Mouse (Mus musculus) neural tube, embryonic 12.5 days (tissue): ENCODE measurements at regions not wholly inside any gene's neighbourhood (a gene's known extent, or its start where the extent isn't known, plus 50 kb on each side); places are given as distances from the start of the nearest gene placed in this dataset.

Source experiments
- ATAC-seq: fragments of 200-750 bp; cut with Nextera tagmentation; 2 replicates; pipeline ENCODE4 v1.8.0; 2017; ENCODE audit warnings: low read depth, mild to moderate bottlenecking, moderate TSS enrichment, moderate library complexity; ENCODE audit not compliant: low FRiP score
- H3K27ac ChIP-seq: fragments of 300-500 bp; sonication (generic); 2 replicates; pipeline ENCODE4 v1.5.1; 2016
- H3K27me3 ChIP-seq: fragments of 300-500 bp; sonication (generic); replicated peaks from 2 replicates; pipeline ENCODE4 v1.6.1; 2016; ENCODE audit warnings: mild to moderate bottlenecking
- H3K36me3 ChIP-seq: fragments of 300-500 bp; sonication (generic); 2 replicates; pipeline ENCODE4 v1.6.1; 2016; ENCODE audit warnings: mild to moderate bottlenecking
- H3K4me1 ChIP-seq: fragments of 300-500 bp; sonication (generic); 2 replicates; pipeline ENCODE4 v1.6.1; 2016
- H3K4me2 ChIP-seq: fragments of 300-500 bp; sonication (generic); replicated peaks from 2 replicates; pipeline ENCODE4 v1.6.1; 2016; ENCODE audit warnings: mild to moderate bottlenecking
- H3K4me3 ChIP-seq: fragments of 300-500 bp; sonication (generic); 2 replicates; pipeline ENCODE4 v1.5.1; 2016
- H3K9ac ChIP-seq: fragments of 300-500 bp; sonication (generic); 2 replicates; pipeline ENCODE4 v1.6.1; 2016; ENCODE audit warnings: mild to moderate bottlenecking
- H3K9me3 ChIP-seq: fragments of 300-500 bp; sonication (generic); 2 replicates; pipeline ENCODE4 v1.6.1; 2016; ENCODE audit warnings: mild to moderate bottlenecking
- WGBS: fragments of 180-500 bp; shearing (Covaris S2); methylation state at CpG from one replicate; pipeline ENCODE4 v1.1.7; 2016; 5-methylcytosine and 5-hydroxymethylcytosine counted together

GRCm38 (mm10) chr7:40794458-40795207 is 103.5 kb upstream of the Vstm2b start:
- no peaks in the 10 kb centered on the region for H3K36me3 ChIP-seq
- no peak overlapping the region for H3K4me3 ChIP-seq
- H3K9me3 ChIP-seq = no peaks in the 10 kb centered on the region
- no peak overlapping the region for H3K9ac ChIP-seq
- ATAC-seq = no peak
- no peaks in the 10 kb centered on the region for H3K4me1 ChIP-seq
- WGBS = 77% methylated on average over 11 of the region's 11 CpGs
- H3K27ac ChIP-seq = no peak overlapping the region
- no peak overlapping the region for H3K4me2 ChIP-seq
- no peaks in the 10 kb centered on the region for H3K27me3 ChIP-seq

GRCm38 (mm10) chr7:40799794-40800193 is 98.3 kb upstream of the Vstm2b start:
- H3K4me3 ChIP-seq = no peak overlapping the region
- no peak overlapping the region for H3K27ac ChIP-seq
- no peaks in the 10 kb centered on the region for H3K27me3 ChIP-seq
- H3K9me3 ChIP-seq = no peaks in the 10 kb centered on the region
- 90% methylated on average over 7 of the region's 7 CpGs for WGBS
- no peak overlapping the region for H3K4me2 ChIP-seq
- no peak overlapping the region for H3K9ac ChIP-seq
- no peaks in the 10 kb centered on the region for H3K4me1 ChIP-seq
- H3K36me3 ChIP-seq = no peaks in the 10 kb centered on the region
- no peak for ATAC-seq

GRCm38 (mm10) chr7:40801291-40801690 is 96.8 kb upstream of the Vstm2b start:
- WGBS = 64% methylated on average over 2 of the region's 2 CpGs
- Histone ChIP-seq H3K4me2 (no peak overlapping the region), H3K9me3 (no peaks in the 10 kb centered on the region), H3K27ac (no peak overlapping the region), H3K4me1 (no peaks in the 10 kb centered on the region), H3K36me3 (no peaks in the 10 kb centered on the region), H3K4me3 (no peak overlapping the region), H3K9ac (no peak overlapping the region), H3K27me3 (no peaks in the 10 kb centered on the region)
- no peak for ATAC-seq

- Histone ChIP-seq H3K4me2 (no peak overlapping the region), H3K27ac (no peak overlapping the region), H3K9ac (no peak overlapping the region), H3K36me3 (no peaks in the 10 kb centered on the region), H3K4me3 (no peak overlapping the region), H3K27me3 (no peaks in the 10 kb centered on the region), H3K9me3 (no peaks in the 10 kb centered on the region), H3K4me1 (no peaks in the 10 kb centered on the region)
- ATAC-seq = no peak
- whole genome bisulfite sequencing = 67% methylated on average over 2 of the region's 2 CpGs
Observed at GRCm38 (mm10) chr7:40805211-40805610, 92.9 kb upstream of the Vstm2b start.

DNA sequence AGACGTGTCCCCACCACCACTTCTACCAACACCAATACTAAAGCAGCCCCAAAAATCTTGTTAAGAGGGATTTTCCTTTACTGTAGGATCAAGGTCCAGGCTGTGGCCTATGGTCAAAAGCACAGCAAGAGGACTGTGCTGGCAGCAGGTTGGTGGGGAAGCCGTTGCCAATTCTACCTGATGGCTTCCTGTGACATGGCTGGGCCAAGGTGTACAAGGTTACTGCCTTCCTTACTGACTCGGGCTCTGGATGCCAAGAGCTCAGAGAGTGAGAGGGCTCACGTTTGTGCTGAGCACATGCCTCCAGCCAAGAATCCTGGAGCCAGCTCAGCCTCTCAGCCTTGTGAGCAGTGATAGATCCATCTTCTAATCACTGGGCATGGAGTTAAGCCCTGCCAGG is 92.3 kb upstream of the Vstm2b start:
- Histone ChIP-seq H3K4me3 (no peak overlapping the region), H3K4me2 (no peak overlapping the region), H3K27ac (no peak overlapping the region), H3K36me3 (no peaks in the 10 kb centered on the region), H3K9me3 (no peaks in the 10 kb centered on the region), H3K4me1 (no peaks in the 10 kb centered on the region), H3K9ac (no peak overlapping the region), H3K27me3 (no peaks in the 10 kb centered on the region)
- 85% methylated on average over 4 of the region's 4 CpGs for WGBS
- ATAC-seq = no peak

- Histone ChIP-seq H3K4me2 (no peak overlapping the region), H3K9ac (no peak overlapping the region), H3K27me3 (no peaks in the 10 kb centered on the region), H3K9me3 (no peaks in the 10 kb centered on the region), H3K4me3 (no peak overlapping the region), H3K36me3 (no peaks in the 10 kb centered on the region), H3K27ac (no peak overlapping the region), H3K4me1 (no peaks in the 10 kb centered on the region)
- 89% methylated on average over 4 of the region's 4 CpGs for WGBS
- ATAC-seq = no peak
Observed at GRCm38 (mm10) chr7:40812952-40813351, 85.2 kb upstream of the Vstm2b start.

- no peaks in the 10 kb centered on the region for H3K4me1 ChIP-seq
- 87% methylated on average over 7 of the region's 7 CpGs for WGBS
- no peaks in the 10 kb centered on the region for H3K9me3 ChIP-seq
- no peak overlapping the region for H3K4me2 ChIP-seq
- H3K4me3 ChIP-seq = no peak overlapping the region
- no peak overlapping the region for H3K27ac ChIP-seq
- H3K36me3 ChIP-seq = no peaks in the 10 kb centered on the region
- no peaks in the 10 kb centered on the region for H3K27me3 ChIP-seq
- H3K9ac ChIP-seq = no peak overlapping the region
- no peak for ATAC-seq
Observed at GRCm38 (mm10) chr7:40825141-40825742, 72.9 kb upstream of the Vstm2b start.

DNA sequence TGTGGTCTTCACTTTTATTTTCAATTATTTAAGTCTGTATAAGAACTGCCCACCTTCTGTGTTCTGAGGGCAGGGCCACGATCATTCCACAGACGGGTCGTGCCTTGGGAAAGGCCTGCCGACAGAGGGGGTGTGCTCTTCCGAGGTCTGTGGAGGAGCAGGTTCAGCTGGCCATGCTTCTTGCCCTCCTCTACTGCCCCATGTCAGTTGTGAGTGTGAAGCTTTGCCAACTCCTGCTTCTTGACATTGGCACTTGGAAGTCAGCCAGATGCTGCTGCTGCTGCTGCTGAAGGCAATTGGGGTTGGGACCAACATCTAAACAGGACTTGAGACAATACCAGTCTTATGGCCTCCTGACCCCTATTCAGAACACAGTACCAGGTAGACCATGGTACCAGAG is 68.6 kb upstream of the Vstm2b start:
- 88% methylated on average over 5 of the region's 5 CpGs for WGBS
- Histone ChIP-seq H3K27me3 (no peaks in the 10 kb centered on the region), H3K9ac (no peak overlapping the region), H3K4me2 (no peak overlapping the region), H3K27ac (no peak overlapping the region), H3K9me3 (no peaks in the 10 kb centered on the region), H3K36me3 (no peaks in the 10 kb centered on the region), H3K4me3 (no peak overlapping the region), H3K4me1 (no peaks in the 10 kb centered on the region)
- no peak for ATAC-seq

DNA sequence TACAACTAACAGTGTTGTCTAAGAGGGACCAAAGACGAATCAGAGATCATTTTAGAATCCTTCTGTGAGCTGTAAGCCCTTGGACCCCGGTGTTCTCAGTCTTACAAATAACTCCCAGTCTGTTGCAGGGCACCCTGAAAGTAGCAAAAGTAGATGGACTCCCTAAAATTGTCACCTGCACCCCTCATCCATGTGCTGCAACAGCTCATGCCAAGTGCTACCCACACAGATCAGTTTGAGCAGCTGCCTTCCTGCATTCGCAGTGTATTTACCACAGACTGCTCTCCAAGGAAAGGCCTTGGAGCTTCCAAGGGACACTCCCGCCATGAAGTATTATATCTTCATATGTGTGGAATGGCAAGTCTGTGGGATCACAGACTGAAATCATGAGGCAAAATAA is 66.5 kb upstream of the Vstm2b start:
- Histone ChIP-seq H3K36me3 (no peaks in the 10 kb centered on the region), H3K27me3 (no peaks in the 10 kb centered on the region), H3K9me3 (no peaks in the 10 kb centered on the region), H3K27ac (no peak overlapping the region), H3K4me1 (no peaks in the 10 kb centered on the region), H3K4me2 (no peak overlapping the region), H3K9ac (no peak overlapping the region), H3K4me3 (no peak overlapping the region)
- WGBS = 90% methylated on average over 4 of the region's 4 CpGs
- no peak for ATAC-seq

DNA sequence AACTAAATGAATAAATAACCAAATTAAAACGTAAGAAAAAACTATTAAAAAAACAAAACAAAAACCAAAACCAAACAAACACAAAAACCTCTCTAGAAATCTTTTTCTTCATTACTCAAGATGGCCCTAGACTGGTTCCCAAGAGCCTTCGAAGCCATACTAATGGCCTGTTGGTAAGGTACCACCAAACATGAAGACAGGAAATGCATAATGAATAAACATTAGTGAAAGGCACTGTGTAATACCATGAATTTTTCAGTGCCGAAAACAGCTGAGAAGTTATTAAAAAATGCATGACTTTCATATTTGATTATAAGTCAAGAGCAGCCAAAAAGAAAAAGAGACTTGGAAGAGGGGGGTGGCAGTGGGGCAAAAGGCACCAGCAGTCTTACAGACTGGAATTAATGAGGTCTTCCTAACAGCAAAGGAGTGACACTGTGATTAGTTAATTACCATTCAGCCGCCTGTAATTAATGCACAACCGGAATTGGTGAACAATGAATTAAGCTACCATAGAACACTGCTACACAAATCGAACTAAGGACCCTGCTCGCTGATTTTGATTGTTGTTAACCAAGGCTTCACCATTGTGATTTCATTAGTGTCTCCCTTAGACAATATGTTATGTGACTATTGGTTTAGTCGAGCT is 55.7 kb upstream of the Vstm2b start:
- Histone ChIP-seq H3K27ac (no peak overlapping the region), H3K4me1 (no peaks in the 10 kb centered on the region), H3K9me3 (no peaks in the 10 kb centered on the region), H3K27me3 (no peaks in the 10 kb centered on the region), H3K9ac (no peak overlapping the region), H3K4me2 (no peak overlapping the region), H3K4me3 (no peak overlapping the region), H3K36me3 (no peaks in the 10 kb centered on the region)
- ATAC-seq = no peak
- 79% methylated on average over 8 of the region's 8 CpGs for WGBS

GRCm38 (mm10) chr7:40846512-40846911 is 51.6 kb upstream of the Vstm2b start:
- H3K9me3 ChIP-seq = no peaks in the 10 kb centered on the region
- no peak for ATAC-seq
- H3K27me3 ChIP-seq = no peaks in the 10 kb centered on the region
- no peaks in the 10 kb centered on the region for H3K36me3 ChIP-seq
- H3K27ac ChIP-seq = no peak overlapping the region
- no peak overlapping the region for H3K4me2 ChIP-seq
- no peak overlapping the region for H3K9ac ChIP-seq
- 81% methylated on average over 6 of the region's 6 CpGs for WGBS
- H3K4me1 ChIP-seq = no peaks in the 10 kb centered on the region
- H3K4me3 ChIP-seq = no peak overlapping the region
